Mouse (Mus musculus): ENCODE measurements at regions not wholly inside any gene's neighbourhood (a gene's known extent, or its start where the extent isn't known, plus 50 kb on each side); places are given as distances from the start of the nearest gene placed in this dataset.
A peak's percentile ranks its signal among the peaks of the same experiment; 100 is the strongest.

DNA sequence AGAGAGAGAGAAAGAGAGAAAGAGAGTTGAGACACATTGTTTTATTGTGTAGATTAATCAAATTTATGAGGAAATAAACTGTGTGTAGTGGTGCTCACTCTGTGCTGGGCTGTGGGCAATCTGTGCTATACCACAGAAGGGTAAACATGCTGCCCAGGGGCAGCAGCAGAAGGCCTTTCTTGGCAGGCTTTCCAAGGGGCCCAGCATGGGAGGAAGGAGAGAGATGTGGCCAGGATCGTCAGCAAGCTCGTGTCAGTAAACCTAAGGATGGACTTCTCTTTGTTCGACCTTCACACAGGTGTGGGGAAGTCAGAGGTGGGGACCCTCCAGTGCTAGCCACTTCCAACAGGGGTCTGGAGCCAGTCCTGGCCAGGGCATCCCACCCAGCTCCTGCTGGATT, 271.4 kb upstream of the Rnaseh2b start:
- H3K27me3 ChIP-seq (ENCODE audit: insufficient read depth, low read length): no peaks in the 10 kb centered on the region
- no peak overlapping the region for H3K9ac ChIP-seq (replicated peaks; ENCODE audit: low read length)
- no peak overlapping the region for H3K27ac ChIP-seq
- H3K4me1 ChIP-seq (ENCODE audit: insufficient read depth, low read length): no peaks in the 10 kb centered on the region
- H3K4me3 ChIP-seq (ENCODE audit: low read length): no peak overlapping the region
- WGBS: 40% methylated on average over 3 of the region's 3 CpGs
- H3K9me3 ChIP-seq (ENCODE audit: low read length): no peaks in the 10 kb centered on the region
- H3K4me2 ChIP-seq (ENCODE audit: low read depth, low read length): no peak overlapping the region
- DNase-seq (ENCODE audit: low spot score) (no peak), ATAC-seq (no peak)
- H3K36me3 ChIP-seq (ENCODE audit: insufficient read depth, low read length): no peaks in the 10 kb centered on the region
- no peak for TF ChIP-seq CTCF (IDR thresholded peaks at IDR 0.05; ENCODE audit: low read depth)

DNA sequence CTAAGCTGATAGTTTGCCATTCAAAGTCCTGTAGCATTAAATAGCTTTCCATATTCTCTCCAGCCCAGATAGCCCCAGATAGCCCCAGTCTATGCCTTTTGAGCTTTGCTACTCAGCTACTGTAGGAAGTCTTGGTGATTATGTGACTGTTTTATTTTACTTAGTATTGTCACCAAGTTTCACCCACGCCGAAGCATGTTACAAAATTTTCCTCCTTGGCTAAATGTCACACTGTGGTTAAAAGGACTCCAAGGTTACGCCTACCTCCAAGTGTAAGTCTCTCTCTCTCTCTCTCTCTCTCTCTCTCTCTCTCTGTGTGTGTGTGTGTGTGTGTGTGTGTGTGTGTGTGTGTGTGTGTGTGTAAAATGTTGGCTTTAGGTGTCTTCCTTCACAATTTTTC, 270.2 kb upstream of the Rnaseh2b start:
- ATAC-seq: no peak
- WGBS: 95% methylated on average over 3 of the region's 3 CpGs

DNA sequence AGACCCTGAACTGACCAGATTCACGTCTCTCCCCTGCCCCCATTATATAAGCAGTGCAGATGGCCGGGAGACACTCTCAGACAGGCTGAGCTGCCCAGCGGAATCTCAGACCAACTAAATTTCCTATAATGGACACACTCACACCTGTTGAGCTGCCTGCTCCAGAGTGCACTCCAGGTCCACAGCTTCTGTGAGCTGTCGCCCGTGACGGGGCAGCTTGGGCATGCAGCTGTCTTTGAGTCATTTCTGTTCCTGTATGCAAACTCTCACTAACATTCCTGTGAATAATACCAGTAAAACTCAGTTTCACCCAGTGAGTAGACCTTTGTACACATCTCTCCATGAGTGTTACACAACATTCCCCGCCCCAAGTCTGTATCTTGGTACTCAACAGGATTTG, 269.4 kb upstream of the Rnaseh2b start:
- WGBS: 81% methylated on average over 7 of the region's 7 CpGs
- Histone ChIP-seq H3K9me3 (ENCODE audit: low read length) (no peaks in the 10 kb centered on the region), H3K9ac (replicated peaks; ENCODE audit: low read length) (no peak overlapping the region), H3K27me3 (ENCODE audit: insufficient read depth, low read length) (no peaks in the 10 kb centered on the region), H3K4me1 (ENCODE audit: insufficient read depth, low read length) (no peaks in the 10 kb centered on the region), H3K4me3 (ENCODE audit: low read length) (no peak overlapping the region), H3K27ac (no peak overlapping the region), H3K4me2 (ENCODE audit: low read depth, low read length) (no peak overlapping the region), H3K36me3 (ENCODE audit: insufficient read depth, low read length) (no peaks in the 10 kb centered on the region)
- TF ChIP-seq CTCF (IDR thresholded peaks at IDR 0.05; ENCODE audit: low read depth): no peak
- DNase-seq (ENCODE audit: low spot score): no peak
- ATAC-seq: no peak

More for the DNA sequence above, 270.2 kb upstream of the Rnaseh2b start:
- Histone ChIP-seq H3K4me2 (ENCODE audit: low read depth, low read length) (no peak overlapping the region), H3K27me3 (ENCODE audit: insufficient read depth, low read length) (no peaks in the 10 kb centered on the region), H3K9me3 (ENCODE audit: low read length) (no peaks in the 10 kb centered on the region), H3K36me3 (ENCODE audit: insufficient read depth, low read length) (no peaks in the 10 kb centered on the region), H3K27ac (no peak overlapping the region), H3K4me1 (ENCODE audit: insufficient read depth, low read length) (no peaks in the 10 kb centered on the region), H3K9ac (replicated peaks; ENCODE audit: low read length) (no peak overlapping the region), H3K4me3 (ENCODE audit: low read length) (no peak overlapping the region)
- TF ChIP-seq CTCF (IDR thresholded peaks at IDR 0.05; ENCODE audit: low read depth): no peak
- no peak for DNase-seq (ENCODE audit: low spot score)

DNA sequence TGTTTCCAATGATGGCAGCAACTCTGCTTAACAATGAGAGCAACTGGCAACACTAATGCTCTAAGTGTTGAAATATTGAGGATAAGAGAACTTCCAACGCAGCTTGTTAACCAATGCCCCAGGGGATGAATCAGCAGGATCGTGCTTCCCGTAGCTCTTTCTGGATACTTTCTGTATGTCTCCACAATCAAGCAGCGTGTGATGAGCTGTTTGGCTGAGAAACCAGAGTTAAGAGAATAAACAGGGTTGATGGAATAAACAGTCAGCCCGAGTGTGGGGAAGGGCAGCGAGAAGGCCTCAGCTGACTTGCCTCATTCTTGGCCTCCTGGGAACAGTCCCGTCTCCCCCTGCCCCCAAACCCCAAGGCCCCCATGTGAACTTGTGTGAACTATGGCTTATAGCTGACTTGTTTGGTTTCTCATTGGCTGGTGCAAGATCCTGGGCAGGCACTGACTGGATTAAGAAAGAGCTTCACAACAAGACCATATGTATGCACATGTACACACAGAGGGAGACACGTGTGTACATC, 264.6 kb upstream of the Rnaseh2b start:
- H3K9ac ChIP-seq (replicated peaks; ENCODE audit: low read length): no peak overlapping the region
- H3K4me1 ChIP-seq (ENCODE audit: insufficient read depth, low read length): no peaks in the 10 kb centered on the region
- no peaks in the 10 kb centered on the region for H3K9me3 ChIP-seq (ENCODE audit: low read length)
- H3K4me3 ChIP-seq (ENCODE audit: low read length): no peak overlapping the region
- no peak for DNase-seq (ENCODE audit: low spot score)
- H3K4me2 ChIP-seq (ENCODE audit: low read depth, low read length): no peak overlapping the region
- H3K36me3 ChIP-seq (ENCODE audit: insufficient read depth, low read length): no peaks in the 10 kb centered on the region
- TF ChIP-seq CTCF (IDR thresholded peaks at IDR 0.05; ENCODE audit: low read depth): no peak
- H3K27ac ChIP-seq: no peak overlapping the region
- 74% methylated on average over 8 of the region's 8 CpGs for whole genome bisulfite sequencing
- ATAC-seq: no peak
- no peaks in the 10 kb centered on the region for H3K27me3 ChIP-seq (ENCODE audit: insufficient read depth, low read length)

DNA sequence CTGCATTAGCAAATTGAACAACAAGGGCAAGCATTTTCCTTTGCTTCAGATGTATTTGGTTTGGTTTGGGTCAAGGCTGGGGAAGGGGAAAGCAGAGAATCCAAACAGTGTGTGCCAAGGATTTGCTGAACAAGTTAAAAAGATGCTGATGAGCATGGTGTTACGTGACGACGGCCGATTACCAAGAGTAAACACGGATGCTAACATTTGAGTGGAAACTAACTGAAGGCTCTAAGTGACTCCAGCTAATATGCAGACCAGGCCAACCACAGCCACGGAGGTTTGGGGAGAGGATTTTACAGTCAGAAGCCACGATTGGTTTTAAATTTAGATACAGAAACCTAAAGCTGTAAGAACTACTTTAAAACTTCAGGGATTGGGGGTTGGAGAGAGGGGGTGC, 262.3 kb upstream of the Rnaseh2b start:
- Histone ChIP-seq H3K27ac (no peak overlapping the region), H3K4me1 (ENCODE audit: insufficient read depth, low read length) (no peaks in the 10 kb centered on the region), H3K27me3 (ENCODE audit: insufficient read depth, low read length) (no peaks in the 10 kb centered on the region), H3K36me3 (ENCODE audit: insufficient read depth, low read length) (no peaks in the 10 kb centered on the region), H3K9ac (replicated peaks; ENCODE audit: low read length) (no peak overlapping the region), H3K4me3 (ENCODE audit: low read length) (no peak overlapping the region), H3K9me3 (ENCODE audit: low read length) (no peaks in the 10 kb centered on the region), H3K4me2 (ENCODE audit: low read depth, low read length) (no peak overlapping the region)
- DNase-seq (ENCODE audit: low spot score): no peak
- no peak for TF ChIP-seq CTCF (IDR thresholded peaks at IDR 0.05; ENCODE audit: low read depth)
- 62% methylated on average over 7 of the region's 7 CpGs for WGBS
- ATAC-seq: no peak

DNA sequence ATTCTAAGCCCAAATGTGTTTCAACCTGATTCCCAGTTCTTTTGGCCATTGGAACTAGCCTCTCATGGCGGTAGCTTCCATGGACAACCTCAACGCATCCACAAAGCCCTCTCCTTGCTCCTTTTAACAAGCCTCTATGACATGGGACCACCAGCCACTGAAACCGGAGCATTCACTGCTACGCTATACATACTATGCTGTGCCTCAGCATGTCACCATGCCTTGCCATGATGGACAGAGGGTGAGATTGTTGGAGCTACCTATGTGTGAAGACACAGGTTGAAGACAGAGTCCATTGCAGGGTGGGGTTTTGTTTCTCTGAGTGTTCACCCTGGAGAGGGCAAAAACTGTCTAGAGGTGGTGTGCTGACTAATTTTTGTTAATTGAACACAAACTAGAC, 258.7 kb upstream of the Rnaseh2b start:
- H3K27me3 ChIP-seq (ENCODE audit: insufficient read depth, low read length): no peaks in the 10 kb centered on the region
- no peaks in the 10 kb centered on the region for H3K36me3 ChIP-seq (ENCODE audit: insufficient read depth, low read length)
- ATAC-seq (no peak), DNase-seq (ENCODE audit: low spot score) (no peak)
- H3K27ac ChIP-seq: no peak overlapping the region
- no peaks in the 10 kb centered on the region for H3K4me1 ChIP-seq (ENCODE audit: insufficient read depth, low read length)
- no peak overlapping the region for H3K4me3 ChIP-seq (ENCODE audit: low read length)
- TF ChIP-seq CTCF (IDR thresholded peaks at IDR 0.05; ENCODE audit: low read depth): no peak
- H3K9ac ChIP-seq (replicated peaks; ENCODE audit: low read length): no peak overlapping the region
- 96% methylated on average over 4 of the region's 4 CpGs for WGBS
- H3K9me3 ChIP-seq (ENCODE audit: low read length): no peaks in the 10 kb centered on the region
- no peak overlapping the region for H3K4me2 ChIP-seq (ENCODE audit: low read depth, low read length)

DNA sequence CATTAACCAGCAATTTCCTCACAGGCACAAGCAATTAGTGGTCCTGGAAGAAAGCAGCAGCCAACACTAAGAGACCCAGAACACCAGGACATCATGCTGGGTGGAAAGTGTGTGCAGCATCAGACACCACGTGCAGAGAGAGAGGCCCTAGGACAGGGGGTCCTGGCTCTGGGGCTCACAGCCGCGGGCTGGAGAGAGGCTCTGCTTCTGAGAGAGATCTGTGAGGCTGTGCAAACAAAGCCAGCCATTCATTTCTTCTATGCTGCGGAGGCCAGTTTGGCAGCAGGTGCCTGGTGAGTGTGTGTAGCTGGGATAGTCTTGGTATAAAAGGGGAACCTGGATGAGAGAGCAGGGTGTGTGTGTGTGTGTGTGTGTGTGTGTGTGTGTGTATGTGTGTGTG, 257.7 kb upstream of the Rnaseh2b start:
- ATAC-seq: peak; percentile 79
- 22% methylated on average over 4 of the region's 4 CpGs for WGBS

More for the DNA sequence above, 257.7 kb upstream of the Rnaseh2b start:
- Histone ChIP-seq H3K4me3 (ENCODE audit: low read length) (no peak overlapping the region), H3K27ac (no peak overlapping the region), H3K4me2 (ENCODE audit: low read depth, low read length) (no peak overlapping the region), H3K9ac (replicated peaks; ENCODE audit: low read length) (no peak overlapping the region), H3K9me3 (ENCODE audit: low read length) (no peaks in the 10 kb centered on the region), H3K4me1 (ENCODE audit: insufficient read depth, low read length) (no peaks in the 10 kb centered on the region), H3K36me3 (ENCODE audit: insufficient read depth, low read length) (no peaks in the 10 kb centered on the region), H3K27me3 (ENCODE audit: insufficient read depth, low read length) (no peaks in the 10 kb centered on the region)
- no peak for TF ChIP-seq CTCF (IDR thresholded peaks at IDR 0.05; ENCODE audit: low read depth)
- DNase-seq (ENCODE audit: low spot score): peak; percentile 62
